Mouse (Mus musculus): ENCODE results near the gene Tcf7l2.

Tcf7l2 gene

GRCm38 (mm10) chr19:55729376-55729775, 12.2 kb upstream of the Tcf7l2 start:
- DNase-seq (ENCODE audit: low spot score), result no peak

GRCm38 (mm10) chr19:55732499-55732898, 9.1 kb upstream of the Tcf7l2 start:
- DNase-seq (ENCODE audit: low spot score), result no peak

- no peak for DNase-seq (ENCODE audit: low spot score)
Observed at GRCm38 (mm10) chr19:55732994-55733393, 8.6 kb upstream of the Tcf7l2 start.

GRCm38 (mm10) chr19:55736016-55736415, 5.6 kb upstream of the Tcf7l2 start:
- no peak for DNase-seq (ENCODE audit: low spot score)

- DNase-seq (ENCODE audit: low spot score), result no peak
Observed at GRCm38 (mm10) chr19:55739713-55740112, 1.9 kb upstream of the Tcf7l2 start.

GRCm38 (mm10) chr19:55740753-55741438, 724 bp upstream of the Tcf7l2 start:
- no peak for DNase-seq (ENCODE audit: low spot score)

- DNase-seq (ENCODE audit: low spot score), result peak; percentile 54
Observed at GRCm38 (mm10) chr19:55742386-55743000, 873 bp downstream of the Tcf7l2 start.

GRCm38 (mm10) chr19:55743001-55743556, 1.5 kb downstream of the Tcf7l2 start:
- DNase-seq (ENCODE audit: low spot score), result peak; percentile 60

- DNase-seq (ENCODE audit: low spot score), result peak; percentile 69
Observed at GRCm38 (mm10) chr19:55743557-55744441, 2.2 kb downstream of the Tcf7l2 start.

- DNase-seq (ENCODE audit: low spot score), result peak; percentile 19
Observed at GRCm38 (mm10) chr19:55744576-55745191, 3.1 kb downstream of the Tcf7l2 start.

GRCm38 (mm10) chr19:55745192-55745578, 3.6 kb downstream of the Tcf7l2 start:
- no peak for DNase-seq (ENCODE audit: low spot score)

GRCm38 (mm10) chr19:55746241-55746640, 4.6 kb downstream of the Tcf7l2 start:
- no peak for DNase-seq (ENCODE audit: low spot score)

- DNase-seq (ENCODE audit: low spot score), result no peak
Observed at GRCm38 (mm10) chr19:55747237-55747925, 5.8 kb downstream of the Tcf7l2 start.

GRCm38 (mm10) chr19:55747926-55748291, 6.3 kb downstream of the Tcf7l2 start:
- DNase-seq (ENCODE audit: low spot score), result no peak

- no peak for DNase-seq (ENCODE audit: low spot score)
Observed at GRCm38 (mm10) chr19:55748801-55749200, 7.2 kb downstream of the Tcf7l2 start.

- DNase-seq (ENCODE audit: low spot score), result no peak
Observed at GRCm38 (mm10) chr19:55749532-55749931, 7.9 kb downstream of the Tcf7l2 start.

- no peak for DNase-seq (ENCODE audit: low spot score)
Observed at GRCm38 (mm10) chr19:55750048-55750447, 8.4 kb downstream of the Tcf7l2 start.

GRCm38 (mm10) chr19:55750465-55750864, 8.8 kb downstream of the Tcf7l2 start:
- no peak for DNase-seq (ENCODE audit: low spot score)

- DNase-seq (ENCODE audit: low spot score), result no peak
Observed at GRCm38 (mm10) chr19:55752861-55753260, 11.2 kb downstream of the Tcf7l2 start.

GRCm38 (mm10) chr19:55754303-55754702, 12.7 kb downstream of the Tcf7l2 start:
- DNase-seq (ENCODE audit: low spot score), result no peak

- DNase-seq (ENCODE audit: low spot score), result no peak
Observed at GRCm38 (mm10) chr19:55755462-55755861, 13.8 kb downstream of the Tcf7l2 start.
